Mouse (Mus musculus) testis, adult 2 months (tissue): ENCODE results near the gene AI464131.

Experiments used
- CTCF ChIP-seq: fragments of 200-500 bp; IDR thresholded peaks from 2 replicates; pipeline ENCODE4 v1.5.1; 2012; ENCODE audit warnings: low read depth, mild to moderate bottlenecking, inconsistent platforms, low read length, moderate library complexity; ENCODE audit not compliant: control insufficient read depth, insufficient read depth, insufficient replicate concordance
- POLR2A ChIP-seq: fragments of 200-500 bp; IDR thresholded peaks from 2 replicates; pipeline ENCODE4 v1.6.1; 2012; ENCODE audit warnings: low read depth, mild to moderate bottlenecking, inconsistent platforms, low read length, moderate library complexity; ENCODE audit not compliant: control insufficient read depth

DNA sequence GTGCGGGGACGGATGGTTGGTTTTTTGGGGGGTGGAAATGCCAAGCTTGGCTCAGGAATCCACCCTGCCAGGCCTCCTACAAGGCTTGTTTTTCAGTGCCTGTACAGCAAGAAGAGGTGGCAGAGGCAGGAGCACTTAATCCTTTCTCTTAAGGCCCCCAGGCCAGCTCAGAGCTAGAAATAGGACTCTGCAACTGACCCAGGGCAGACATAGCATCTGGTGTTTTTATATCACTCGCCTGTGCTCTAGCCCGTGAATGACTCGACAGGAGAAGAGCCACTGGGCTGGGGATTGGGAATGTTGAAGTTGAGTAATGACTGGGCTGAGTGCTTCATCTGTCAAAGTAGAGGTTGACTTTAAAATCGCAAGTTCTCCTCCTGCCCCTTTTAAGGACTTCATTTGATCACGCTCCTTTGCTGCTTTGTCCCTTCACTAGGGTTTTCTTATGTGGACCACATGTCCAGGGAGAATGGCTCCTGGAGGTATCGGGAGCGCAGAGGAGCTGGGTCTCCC is 25.2 kb downstream of the AI464131 start:
- TF ChIP-seq CTCF, result no peak
- TF ChIP-seq POLR2A, result no peak
